Mouse (Mus musculus) brain, adult 2 months (tissue): ENCODE results near the gene 2610044O15Rik8.

Experiments
- DNase-seq: peaks from one replicate; pipeline ENCODE4 v3.0.0; 2011; ENCODE audit warnings: low read depth, low spot score

The 2610044O15Rik8 gene

DNA sequence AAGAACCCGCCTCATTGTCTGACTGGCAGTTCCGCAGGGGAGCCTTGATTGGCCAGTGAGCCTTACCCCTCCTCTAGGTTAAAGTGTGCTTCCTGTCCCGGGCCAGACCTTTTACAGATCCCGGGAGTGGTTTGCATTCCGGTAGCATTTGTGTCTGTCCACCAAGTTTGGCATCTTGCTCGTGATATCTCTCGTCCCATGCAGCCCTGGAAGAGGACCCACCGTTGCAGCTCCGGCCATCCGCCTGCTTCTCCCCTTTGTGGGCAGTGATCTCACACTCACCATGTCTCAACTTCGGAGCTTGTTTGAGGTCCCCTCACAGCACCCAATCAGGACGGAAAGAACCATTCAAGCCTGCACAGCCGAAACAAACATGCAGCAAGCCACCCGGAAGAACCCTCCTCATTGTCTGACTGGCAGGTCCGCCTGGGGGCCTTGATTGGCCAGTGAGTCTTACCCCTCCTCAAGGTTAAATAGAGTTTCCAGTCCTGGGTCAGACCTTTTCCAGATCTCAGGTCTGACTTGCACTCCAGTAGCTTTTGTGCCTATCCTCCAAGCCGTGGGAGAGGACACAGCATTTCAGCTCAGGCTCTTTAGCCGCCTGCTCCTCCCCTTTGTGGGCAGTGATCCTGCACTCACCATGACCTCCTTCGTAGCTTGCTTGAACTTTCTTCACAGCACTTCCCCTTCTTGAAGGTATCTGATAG lies at the start of gene 2610044O15Rik8:
Gene 2610044O15Rik8 (minus strand): TSS at position 380 of the 707 bp plus-strand sequence.
- DNase-seq, result peak; percentile 95

DNA sequence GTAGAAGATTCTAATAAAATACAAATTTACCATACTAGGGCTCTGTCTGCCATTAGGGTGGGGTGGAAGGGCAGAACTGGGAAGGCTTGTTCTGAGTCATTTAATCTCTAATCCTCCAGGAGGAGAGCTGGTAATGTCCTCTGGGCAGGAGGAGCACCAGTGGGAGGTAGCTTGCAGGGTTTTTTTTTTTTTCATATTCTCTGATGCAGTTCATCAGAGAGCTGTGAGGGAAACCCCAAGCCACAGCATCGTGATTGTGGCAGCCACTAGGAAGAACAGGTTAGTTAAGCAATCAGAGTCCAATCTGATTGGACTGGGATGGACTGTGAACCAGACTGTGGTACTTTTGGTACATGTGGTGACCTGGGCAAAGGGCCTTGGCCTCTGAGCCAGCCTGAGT lies 31.7 kb upstream of the 2610044O15Rik8 start:
- no peak for DNase-seq

DNA sequence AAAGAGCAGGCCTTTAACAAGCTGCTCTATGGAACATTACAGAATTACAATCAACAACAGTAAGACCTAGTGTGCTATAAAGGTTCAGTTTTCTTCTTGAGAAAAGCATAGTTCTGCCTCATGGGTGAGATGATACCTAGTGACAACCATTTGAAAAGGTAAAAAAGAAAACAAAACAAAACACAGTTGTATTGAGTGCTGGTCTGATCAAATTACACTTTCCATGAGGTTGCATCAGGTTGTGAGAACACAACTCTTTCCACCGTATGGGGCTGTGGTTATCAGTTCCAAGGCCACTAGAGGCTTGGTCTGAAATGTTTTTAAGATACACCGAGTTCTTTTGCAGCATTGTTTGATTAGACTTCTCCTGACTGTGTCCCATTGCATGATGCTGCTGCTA lies 30.1 kb upstream of the 2610044O15Rik8 start:
- peak; percentile 1 for DNase-seq

DNA sequence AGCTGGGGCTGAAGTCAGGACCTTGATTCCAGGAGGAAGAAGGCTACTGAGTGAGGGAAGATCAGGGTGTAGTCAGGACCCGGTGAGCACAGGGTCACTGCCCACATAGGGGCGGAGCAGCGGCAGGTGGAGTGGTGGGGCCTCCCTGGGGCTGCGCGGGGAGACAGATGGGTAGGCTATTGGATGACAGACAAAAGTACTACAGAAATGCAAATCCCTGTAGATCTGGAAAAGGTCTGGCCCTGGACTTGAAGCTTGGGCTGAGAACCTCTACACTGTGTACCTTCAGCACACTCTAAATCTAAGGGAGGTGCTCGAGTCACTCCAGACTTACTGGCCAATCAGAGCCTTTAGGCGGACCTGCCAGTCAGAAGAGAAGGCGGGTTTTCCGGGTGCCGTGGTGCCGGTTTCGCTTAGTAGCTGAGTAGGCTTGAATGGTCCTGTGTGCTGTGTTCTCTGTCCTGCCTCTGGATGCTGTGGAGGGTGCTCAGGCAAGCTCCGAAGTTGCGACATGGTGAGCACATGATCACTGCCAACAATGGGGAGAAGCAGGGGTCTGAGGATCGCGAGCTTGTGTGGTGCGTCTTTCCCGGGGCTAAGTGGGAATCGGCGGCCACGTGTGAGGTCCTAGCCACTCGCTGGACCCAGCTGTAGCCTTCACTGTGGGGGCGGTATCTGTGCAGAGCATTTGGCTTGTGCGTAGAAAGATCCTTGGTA lies 29.2 kb upstream of the 2610044O15Rik8 start:
- peak; percentile 76 for DNase-seq

DNA sequence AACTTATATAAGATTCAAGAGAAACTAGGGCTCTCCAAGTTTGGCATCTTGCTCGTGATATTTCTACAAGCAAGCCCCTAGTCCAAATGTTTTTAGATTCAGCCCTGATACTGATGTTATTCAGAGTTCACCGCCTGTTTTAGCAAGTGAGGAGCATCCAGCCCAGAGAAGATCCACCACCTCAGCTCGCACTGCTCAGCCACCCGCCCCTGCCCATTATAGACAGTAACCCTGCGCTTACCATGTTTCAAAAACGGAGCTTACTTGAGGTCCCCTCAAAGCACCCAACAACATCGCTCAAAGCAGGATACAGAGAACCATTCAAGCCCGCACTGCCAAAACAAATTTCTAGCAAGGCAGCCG lies 561 bp downstream of the 2610044O15Rik8 start:
- no peak for DNase-seq
